Comparison of ENCODE assay signal across 21 mouse cellular contexts in genomic region chr12:88953801-88954200, GRCm38 (mm10).
DNase-seq lines count a peak whose midpoint lies in the region; ATAC-seq lines count a peak whose summit lies in the region.
"Had no signal": no experiment of that assay in that cellular context is flagged by ENCODE, and none has a peak within 500 bp of the region (broad histone marks: within the 10 kb centered on the region; RNA-seq: fewer than 3 reads in every experiment).

No protein-coding gene starts in this region.

- H3K9me3 ChIP-seq in hindbrain, embryonic 15.5 days: no peaks in the 10 kb centered on the region
- no peaks in the 10 kb centered on the region for H3K9me3 ChIP-seq in hindbrain, embryonic 12.5 days (replicated peaks)
- H3K9me3 ChIP-seq: embryonic facial prominence, embryonic 12.5 days; limb, embryonic 15.5 days; midbrain, embryonic 15.5 days had no signal

- no peak overlapping the region for H3K9ac ChIP-seq in hindbrain, embryonic 15.5 days
- H3K9ac ChIP-seq in hindbrain, embryonic 12.5 days: no peak overlapping the region
- H3K9ac ChIP-seq: embryonic facial prominence, embryonic 12.5 days; limb, embryonic 15.5 days; midbrain, embryonic 15.5 days had no signal

- DNase-seq in frontal cortex, adult 2 months (ENCODE audit: extremely low spot score in 1 of 2, low spot score in 1 of 2): peak; percentile 21 to 61
- DNase-seq in frontal cortex, postnatal 10 days (ENCODE audit: low spot score in 2 of 2): no peak
- DNase-seq in right cerebral cortex, adult 2 months (ENCODE audit: low spot score in 2 of 2): peak; percentile 36 to 47
- no peak for DNase-seq in right cerebral cortex, postnatal 4 days
- no peak for DNase-seq in adrenal gland, adult 2 months
- DNase-seq in natural killer cell, adult 2 months (ENCODE audit: low spot score in 2 of 2): no peak
- DNase-seq: adrenal gland, adult 8-10 months; cerebellum, adult 18-20 months; gastrocnemius, postnatal 14 days; kidney, adult 8-10 months; kidney, postnatal 25 days; lung, postnatal 10 days; retina, postnatal 1 day; thymus, postnatal 14 days had no signal

- 67% methylated on average over 4 of the region's 4 CpGs for WGBS in hindbrain, embryonic 15.5 days
- WGBS in hindbrain, embryonic 12.5 days: 70% methylated on average over 4 of the region's 4 CpGs

- 0 out of 2 replicates have a peak overlapping the region, but pooled peaks have one; percentile 5 for H3K27ac ChIP-seq in hindbrain, embryonic 15.5 days (replicated peaks)
- H3K27ac ChIP-seq in hindbrain, embryonic 12.5 days: no peak overlapping the region
- H3K27ac ChIP-seq: embryonic facial prominence, embryonic 12.5 days; limb, embryonic 15.5 days; midbrain, embryonic 15.5 days had no signal

- no peak overlapping the region for H3K4me2 ChIP-seq in hindbrain, embryonic 15.5 days
- no peak overlapping the region for H3K4me2 ChIP-seq in hindbrain, embryonic 12.5 days (replicated peaks)
- H3K4me2 ChIP-seq: embryonic facial prominence, embryonic 12.5 days; limb, embryonic 15.5 days; midbrain, embryonic 15.5 days had no signal

- H3K4me3 ChIP-seq in hindbrain, embryonic 15.5 days: no peak overlapping the region
- no peak overlapping the region for H3K4me3 ChIP-seq in hindbrain, embryonic 12.5 days
- H3K4me3 ChIP-seq: embryonic facial prominence, embryonic 12.5 days; limb, embryonic 15.5 days; megakaryocyte, embryonic 14.5 days; midbrain, embryonic 15.5 days had no signal

- 0 out of 2 replicates have a peak, but pooled peaks cover 7% of the 10 kb centered on the region for H3K4me1 ChIP-seq in hindbrain, embryonic 15.5 days (replicated peaks)
- H3K4me1 ChIP-seq in hindbrain, embryonic 12.5 days: no peaks in the 10 kb centered on the region
- H3K4me1 ChIP-seq: embryonic facial prominence, embryonic 12.5 days; limb, embryonic 15.5 days; megakaryocyte, embryonic 14.5 days had no signal

- no peaks in the 10 kb centered on the region for H3K36me3 ChIP-seq in hindbrain, embryonic 15.5 days
- no peaks in the 10 kb centered on the region for H3K36me3 ChIP-seq in hindbrain, embryonic 12.5 days
- H3K36me3 ChIP-seq: embryonic facial prominence, embryonic 12.5 days; limb, embryonic 15.5 days; midbrain, embryonic 15.5 days had no signal

- ATAC-seq in hindbrain, embryonic 15.5 days (ENCODE audit: low FRiP score, low read depth): no peak
- ATAC-seq in hindbrain, embryonic 12.5 days (ENCODE audit: low FRiP score): no peak
- ATAC-seq: forebrain, embryonic 16.5 days; midbrain, embryonic 15.5 days had no signal

- no peaks in the 10 kb centered on the region for H3K27me3 ChIP-seq in hindbrain, embryonic 15.5 days
- H3K27me3 ChIP-seq in hindbrain, embryonic 12.5 days: no peaks in the 10 kb centered on the region
- H3K27me3 ChIP-seq: embryonic facial prominence, embryonic 12.5 days; limb, embryonic 15.5 days; megakaryocyte, embryonic 14.5 days; midbrain, embryonic 15.5 days had no signal

Comparison
In these comparisons a context has a peak if more than half of its experiments do, and no peak if none do; other contexts are left out.
1. DNase-seq: peak in frontal cortex, adult 2 months (2 of 2) and right cerebral cortex, adult 2 months (2 of 2); none in frontal cortex, postnatal 10 days (0 of 2), right cerebral cortex, postnatal 4 days (single experiment), adrenal gland, adult 2 months (single experiment) and natural killer cell, adult 2 months (0 of 2).